Mouse (Mus musculus): ENCODE results near the gene Crct1. TPM values are rescaled to one million over a fixed set of nuclear protein-coding genes. Genes with fewer than 3 reads are reported as not detected.

The Crct1 gene
- polyA plus RNA-seq (2014; fragmentation: Nextera tagmentation; extraction: Ambion mirVana): 0.49 and 0.97 TPM in 2 replicates

GRCm38 (mm10) chr3:93015460-93016104 lies at the start of gene Crct1:
Crct1 (minus strand) TSS chr3:93015687.
- no peaks in the 10 kb centered on the region for H3K9me3 ChIP-seq (ENCODE audit: control insufficient read depth, low read length)
- peak within 1 kb of the TSS; percentile 36 for H3K4me3 ChIP-seq (ENCODE audit: low read depth, low read length)
- no peak within 1 kb of the TSS for H3K9ac ChIP-seq (ENCODE audit: low read depth, low read length)
- no peaks in the 10 kb centered on the region for H3K4me1 ChIP-seq (replicated peaks; ENCODE audit: control insufficient read depth, insufficient read depth, low read length)
- peak within 1 kb of the TSS; percentile 61 for H3K4me2 ChIP-seq
- ATAC-seq (replicated peaks; ENCODE audit: low FRiP score): no peak
- WGBS: 46% methylated on average over 4 of the region's 4 CpGs
- no peaks in the 10 kb centered on the region for H3K36me3 ChIP-seq (ENCODE audit: control insufficient read depth, insufficient read depth, low read length)
- no peak for DNase-seq (ENCODE audit: low spot score)
- no peak within 1 kb of the TSS for H3K27ac ChIP-seq (ENCODE audit: low read depth, low read length)
- H3K27me3 ChIP-seq (replicated peaks; ENCODE audit: control insufficient read depth, insufficient read depth, low read length): no peaks in the 10 kb centered on the region

GRCm38 (mm10) chr3:93052826-93053474 lies 37.5 kb upstream of the Crct1 start:
- WGBS: 42% methylated on average over 10 of the region's 10 CpGs
- no peak overlapping the region for H3K4me2 ChIP-seq
- no peak overlapping the region for H3K27ac ChIP-seq (ENCODE audit: low read depth, low read length)
- DNase-seq (ENCODE audit: low spot score) (no peak), ATAC-seq (replicated peaks; ENCODE audit: low FRiP score) (no peak)
- H3K4me1 ChIP-seq (replicated peaks; ENCODE audit: control insufficient read depth, insufficient read depth, low read length): no peaks in the 10 kb centered on the region
- no peaks in the 10 kb centered on the region for H3K36me3 ChIP-seq (ENCODE audit: control insufficient read depth, insufficient read depth, low read length)
- H3K27me3 ChIP-seq (replicated peaks; ENCODE audit: control insufficient read depth, insufficient read depth, low read length): no peaks in the 10 kb centered on the region
- H3K9me3 ChIP-seq (ENCODE audit: control insufficient read depth, low read length): no peaks in the 10 kb centered on the region
- no peak overlapping the region for H3K9ac ChIP-seq (ENCODE audit: low read depth, low read length)
- no peak overlapping the region for H3K4me3 ChIP-seq (ENCODE audit: low read depth, low read length)

DNA sequence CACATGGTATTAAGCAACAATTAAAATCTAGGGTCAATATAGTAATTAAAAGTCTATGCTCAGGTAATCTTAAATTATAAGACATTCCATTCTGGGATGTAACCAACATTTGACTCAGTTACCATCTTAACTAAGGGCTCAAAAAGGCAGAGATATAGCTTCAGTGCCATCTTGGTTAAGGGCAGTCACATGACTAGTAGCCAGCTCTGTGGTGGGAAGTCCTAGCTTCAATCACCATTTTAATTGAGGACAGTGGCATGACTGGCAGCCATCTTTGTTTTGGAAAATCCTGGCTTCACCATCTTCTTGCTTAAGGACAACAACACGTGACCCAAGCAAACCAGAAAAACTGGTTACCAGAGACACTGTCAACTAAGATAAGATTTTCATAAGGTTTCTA lies 34.7 kb upstream of the Crct1 start:
- H3K4me2 ChIP-seq: no peak overlapping the region
- H3K4me3 ChIP-seq (ENCODE audit: low read depth, low read length): no peak overlapping the region
- no peak overlapping the region for H3K27ac ChIP-seq (ENCODE audit: low read depth, low read length)
- H3K36me3 ChIP-seq (ENCODE audit: control insufficient read depth, insufficient read depth, low read length): no peaks in the 10 kb centered on the region
- H3K4me1 ChIP-seq (replicated peaks; ENCODE audit: control insufficient read depth, insufficient read depth, low read length): no peaks in the 10 kb centered on the region
- H3K9me3 ChIP-seq (ENCODE audit: control insufficient read depth, low read length): no peaks in the 10 kb centered on the region
- ATAC-seq (replicated peaks; ENCODE audit: low FRiP score): no peak
- H3K9ac ChIP-seq (ENCODE audit: low read depth, low read length): no peak overlapping the region
- no peak for DNase-seq (ENCODE audit: low spot score)
- H3K27me3 ChIP-seq (replicated peaks; ENCODE audit: control insufficient read depth, insufficient read depth, low read length): no peaks in the 10 kb centered on the region
- 90% methylated on average over 1 of the region's 1 CpGs for WGBS

DNA sequence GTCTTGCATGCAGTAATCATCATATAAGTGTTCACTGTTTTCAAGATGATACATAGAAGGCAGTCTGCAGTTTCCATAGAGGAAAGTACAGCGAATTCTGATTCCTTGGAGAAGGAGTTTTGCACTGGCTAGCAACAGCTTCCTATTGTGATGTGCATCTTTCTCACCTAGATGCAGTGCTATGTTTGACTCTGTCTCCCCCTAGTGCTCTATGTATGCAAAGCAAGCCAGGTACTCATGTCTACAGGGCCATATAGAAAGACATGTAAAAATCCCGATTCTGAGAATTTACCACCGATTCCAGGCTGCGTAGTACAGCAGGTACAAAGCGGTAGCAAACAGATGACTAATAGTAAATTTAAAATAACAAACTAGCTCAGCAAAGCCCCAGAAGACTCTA lies 16.0 kb upstream of the Crct1 start:
- no peak overlapping the region for H3K9ac ChIP-seq (ENCODE audit: low read depth, low read length)
- H3K9me3 ChIP-seq (ENCODE audit: control insufficient read depth, low read length): no peaks in the 10 kb centered on the region
- no peak overlapping the region for H3K4me3 ChIP-seq (ENCODE audit: low read depth, low read length)
- H3K27ac ChIP-seq (ENCODE audit: low read depth, low read length): no peak overlapping the region
- H3K4me2 ChIP-seq: no peak overlapping the region
- DNase-seq (ENCODE audit: low spot score) (no peak), ATAC-seq (replicated peaks; ENCODE audit: low FRiP score) (peak; percentile 60; the same call in 1 of the 2 replicates)
- no peaks in the 10 kb centered on the region for H3K36me3 ChIP-seq (ENCODE audit: control insufficient read depth, insufficient read depth, low read length)
- H3K27me3 ChIP-seq (replicated peaks; ENCODE audit: control insufficient read depth, insufficient read depth, low read length): no peaks in the 10 kb centered on the region
- WGBS: 52% methylated on average over 5 of the region's 5 CpGs
- no peaks in the 10 kb centered on the region for H3K4me1 ChIP-seq (replicated peaks; ENCODE audit: control insufficient read depth, insufficient read depth, low read length)

DNA sequence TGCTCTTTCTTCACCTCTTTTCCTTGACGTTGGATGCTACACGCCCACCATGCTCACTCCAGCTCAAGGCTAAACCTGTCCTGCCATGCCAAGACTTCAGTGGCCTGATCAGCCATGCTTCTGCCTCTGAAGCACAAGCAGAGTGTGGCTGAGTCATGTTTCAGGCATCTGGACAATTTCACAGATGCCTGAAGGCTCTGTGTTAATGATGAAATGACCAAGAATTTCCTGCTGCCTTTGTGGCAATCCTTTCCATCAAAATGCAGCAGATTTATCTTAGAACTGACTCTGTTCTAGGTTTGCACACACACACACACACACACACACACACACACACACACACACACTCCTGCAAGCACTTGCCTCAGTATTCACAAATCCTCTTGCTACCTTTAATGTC lies 10.0 kb upstream of the Crct1 start:
- no peaks in the 10 kb centered on the region for H3K36me3 ChIP-seq (ENCODE audit: control insufficient read depth, insufficient read depth, low read length)
- ATAC-seq (replicated peaks; ENCODE audit: low FRiP score) (no peak), DNase-seq (ENCODE audit: low spot score) (no peak)
- 65% methylated on average over 2 of the region's 2 CpGs for WGBS
- H3K27me3 ChIP-seq (replicated peaks; ENCODE audit: control insufficient read depth, insufficient read depth, low read length): no peaks in the 10 kb centered on the region
- H3K4me2 ChIP-seq: no peak overlapping the region
- H3K27ac ChIP-seq (ENCODE audit: low read depth, low read length): no peak overlapping the region
- no peak overlapping the region for H3K9ac ChIP-seq (ENCODE audit: low read depth, low read length)
- H3K4me3 ChIP-seq (ENCODE audit: low read depth, low read length): no peak overlapping the region
- no peaks in the 10 kb centered on the region for H3K9me3 ChIP-seq (ENCODE audit: control insufficient read depth, low read length)
- no peaks in the 10 kb centered on the region for H3K4me1 ChIP-seq (replicated peaks; ENCODE audit: control insufficient read depth, insufficient read depth, low read length)

DNA sequence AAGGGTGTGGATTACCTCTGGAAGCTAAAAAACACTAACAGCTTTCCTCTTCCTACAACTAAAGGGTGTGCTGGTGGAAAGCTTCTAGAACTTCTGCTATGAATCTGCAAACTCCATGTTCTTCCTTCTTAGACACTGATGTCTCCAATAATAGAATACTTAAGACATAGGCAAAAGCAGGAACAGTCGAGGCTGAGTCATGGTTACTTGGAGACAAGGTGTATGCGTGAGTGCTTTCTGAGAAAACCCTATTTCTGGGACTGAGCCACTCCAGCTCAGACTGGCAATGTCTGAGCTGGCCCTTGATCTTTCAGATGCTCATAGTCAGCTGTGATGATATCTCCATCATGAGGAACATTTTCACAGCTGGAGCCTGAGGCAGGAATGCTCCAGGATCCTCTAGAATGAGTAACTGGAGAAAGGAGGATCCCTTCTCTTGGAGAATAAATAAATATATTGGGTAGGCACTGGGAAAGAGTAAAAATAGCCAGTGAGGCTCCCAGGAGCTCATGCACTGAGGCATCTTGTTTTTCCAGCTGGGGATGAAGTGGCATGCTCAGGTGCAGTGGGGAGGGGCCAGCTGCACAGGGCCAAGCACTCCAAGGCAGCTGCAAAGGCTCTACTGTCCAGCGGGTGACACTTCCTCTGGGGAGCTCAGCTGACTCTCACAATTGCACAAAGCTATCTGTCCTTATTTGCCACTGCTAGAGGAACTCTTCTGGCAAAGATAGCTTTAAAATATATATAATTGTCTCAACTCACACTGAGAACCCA lies 8.1 kb upstream of the Crct1 start:
- WGBS: 61% methylated on average over 3 of the region's 3 CpGs
- no peak overlapping the region for H3K9ac ChIP-seq (ENCODE audit: low read depth, low read length)
- ATAC-seq (replicated peaks; ENCODE audit: low FRiP score): no peak
- no peaks in the 10 kb centered on the region for H3K36me3 ChIP-seq (ENCODE audit: control insufficient read depth, insufficient read depth, low read length)
- no peaks in the 10 kb centered on the region for H3K9me3 ChIP-seq (ENCODE audit: control insufficient read depth, low read length)
- no peak overlapping the region for H3K4me3 ChIP-seq (ENCODE audit: low read depth, low read length)
- no peak overlapping the region for H3K4me2 ChIP-seq
- H3K27me3 ChIP-seq (replicated peaks; ENCODE audit: control insufficient read depth, insufficient read depth, low read length): no peaks in the 10 kb centered on the region
- DNase-seq (ENCODE audit: low spot score): no peak
- H3K27ac ChIP-seq (ENCODE audit: low read depth, low read length): no peak overlapping the region
- H3K4me1 ChIP-seq (replicated peaks; ENCODE audit: control insufficient read depth, insufficient read depth, low read length): no peaks in the 10 kb centered on the region

DNA sequence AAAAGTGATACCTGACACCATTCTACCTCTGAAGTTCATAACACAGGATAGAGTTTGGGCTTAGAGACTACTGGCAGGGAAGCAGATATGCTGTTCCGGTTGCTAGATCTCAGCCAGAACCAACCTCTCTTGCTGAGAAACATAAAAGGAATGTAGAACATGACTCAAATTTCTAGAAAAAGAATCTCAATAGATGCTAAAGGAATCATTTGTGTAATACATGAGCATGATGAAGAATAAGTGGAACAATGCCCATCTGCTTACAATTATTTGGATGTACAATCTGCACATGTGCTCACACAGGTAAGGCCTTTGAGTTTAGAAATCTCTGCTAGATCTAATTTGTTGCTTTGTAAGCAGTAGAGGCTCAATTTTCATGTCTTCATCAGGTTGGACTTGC lies 5.7 kb upstream of the Crct1 start:
- H3K4me2 ChIP-seq: no peak overlapping the region
- H3K9me3 ChIP-seq (ENCODE audit: control insufficient read depth, low read length): no peaks in the 10 kb centered on the region
- no peaks in the 10 kb centered on the region for H3K4me1 ChIP-seq (replicated peaks; ENCODE audit: control insufficient read depth, insufficient read depth, low read length)
- H3K27ac ChIP-seq (ENCODE audit: low read depth, low read length): no peak overlapping the region
- H3K9ac ChIP-seq (ENCODE audit: low read depth, low read length): no peak overlapping the region
- ATAC-seq (replicated peaks; ENCODE audit: low FRiP score) (no peak), DNase-seq (ENCODE audit: low spot score) (no peak)
- WGBS: 84% methylated on average over 1 of the region's 1 CpGs
- H3K27me3 ChIP-seq (replicated peaks; ENCODE audit: control insufficient read depth, insufficient read depth, low read length): no peaks in the 10 kb centered on the region
- H3K4me3 ChIP-seq (ENCODE audit: low read depth, low read length): no peak overlapping the region
- H3K36me3 ChIP-seq (ENCODE audit: control insufficient read depth, insufficient read depth, low read length): no peaks in the 10 kb centered on the region

GRCm38 (mm10) chr3:93018960-93019359 lies 3.5 kb upstream of the Crct1 start, which contains the start of gene Lce1m:
Lce1m (minus strand) TSS chr3:93019060.
- 86% methylated on average over 2 of the region's 2 CpGs for WGBS
- no peak for ATAC-seq (replicated peaks; ENCODE audit: low FRiP score)

More at GRCm38 (mm10) chr3:93018960-93019359, 3.5 kb upstream of the Crct1 start, which contains the start of gene Lce1m:
- Histone ChIP-seq H3K27ac (ENCODE audit: low read depth, low read length) (no peak within 1 kb of the TSS), H3K36me3 (ENCODE audit: control insufficient read depth, insufficient read depth, low read length) (no peaks in the 10 kb centered on the region), H3K4me1 (replicated peaks; ENCODE audit: control insufficient read depth, insufficient read depth, low read length) (no peaks in the 10 kb centered on the region), H3K27me3 (replicated peaks; ENCODE audit: control insufficient read depth, insufficient read depth, low read length) (no peaks in the 10 kb centered on the region), H3K4me2 (no peak within 1 kb of the TSS), H3K9me3 (ENCODE audit: control insufficient read depth, low read length) (no peaks in the 10 kb centered on the region), H3K4me3 (ENCODE audit: low read depth, low read length) (no peak within 1 kb of the TSS), H3K9ac (ENCODE audit: low read depth, low read length) (no peak within 1 kb of the TSS)
- no peak for DNase-seq (ENCODE audit: low spot score)

Data from liver, embryonic 11.5 days (tissue).